Comparison of ENCODE assay signal across 7 mouse cellular contexts in the genomic region with DNA sequence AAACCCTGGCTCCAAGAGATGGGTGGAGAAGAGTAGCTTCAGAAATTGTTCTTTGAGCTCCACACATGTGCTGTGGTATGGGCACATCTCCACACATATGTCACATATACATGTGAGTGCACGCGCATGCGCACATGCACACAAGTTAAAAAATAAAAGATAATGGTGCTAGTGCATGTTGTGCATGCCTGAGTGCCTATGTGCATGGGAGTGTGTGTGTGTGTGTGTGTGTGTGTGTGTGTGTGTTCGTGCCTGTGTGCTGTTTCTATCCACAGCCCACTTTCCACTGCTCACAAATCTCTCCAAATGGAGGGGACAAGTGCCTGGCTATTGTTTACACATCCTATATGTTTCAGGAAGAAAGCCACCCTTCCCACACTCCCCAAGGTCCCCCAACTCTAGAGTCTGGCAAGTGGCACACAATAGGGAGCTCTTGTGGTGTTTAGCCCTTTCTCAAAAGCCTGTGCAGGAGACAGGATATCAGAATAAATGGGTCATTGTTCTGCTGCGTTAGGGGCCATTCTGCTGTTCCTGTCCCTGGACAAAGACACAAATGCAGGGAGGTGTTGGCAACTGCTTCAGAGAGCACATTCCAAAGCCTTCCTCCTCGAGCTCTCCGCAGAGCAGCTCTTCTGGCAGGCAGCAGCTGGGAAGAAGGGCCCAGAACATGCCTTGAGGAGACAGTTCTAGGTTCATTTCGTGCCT. TPM values are rescaled to one million over a fixed set of nuclear protein-coding genes. Genes with fewer than 3 reads are reported as not detected.
DNase-seq lines count a peak whose midpoint lies in the region; ATAC-seq lines count a peak whose summit lies in the region.

No protein-coding gene starts in this region.

- H3K36me3 ChIP-seq in neural tube, embryonic 13.5 days: no peaks in the 10 kb centered on the region
- no peaks in the 10 kb centered on the region for H3K36me3 ChIP-seq in forebrain, embryonic 12.5 days (replicated peaks)

- WGBS in neural tube, embryonic 13.5 days: 54% methylated on average over 8 of the region's 8 CpGs
- 45% methylated on average over 8 of the region's 8 CpGs for WGBS in forebrain, embryonic 12.5 days

- H3K27me3 ChIP-seq in neural tube, embryonic 13.5 days: no peaks in the 10 kb centered on the region
- no peaks in the 10 kb centered on the region for H3K27me3 ChIP-seq in forebrain, embryonic 12.5 days

- peaks cover 18% of the 10 kb centered on the region for H3K4me1 ChIP-seq in neural tube, embryonic 13.5 days (replicated peaks)
- peaks cover 16% of the 10 kb centered on the region for H3K4me1 ChIP-seq in forebrain, embryonic 12.5 days

- H3K9ac ChIP-seq in neural tube, embryonic 13.5 days: no peak overlapping the region
- no peak overlapping the region for H3K9ac ChIP-seq in forebrain, embryonic 12.5 days

- H3K4me2 ChIP-seq in neural tube, embryonic 13.5 days: no peak overlapping the region
- H3K4me2 ChIP-seq in forebrain, embryonic 12.5 days: no peak overlapping the region

- H3K9me3 ChIP-seq in neural tube, embryonic 13.5 days: no peaks in the 10 kb centered on the region
- H3K9me3 ChIP-seq in forebrain, embryonic 12.5 days: no peaks in the 10 kb centered on the region

- ATAC-seq in neural tube, embryonic 13.5 days (ENCODE audit: low read depth): no peak
- no peak for ATAC-seq in forebrain, embryonic 12.5 days (ENCODE audit: low FRiP score)

- no peak for DNase-seq in neural tube, embryonic 10.5 days (ENCODE audit: extremely low spot score, low spot score)
- DNase-seq in heart, adult 9 months (ENCODE audit: low spot score in 2 of 2): peak; percentile 30 to 51
- peak; percentile 65 for DNase-seq in kidney, postnatal 14 days
- no peak for DNase-seq in ovary, adult 18-20 months (ENCODE audit: low spot score)
- DNase-seq in layer of hippocampus, postnatal 10 days (ENCODE audit: low spot score in 2 of 2): no peak

- peak overlapping the region; percentile 33; the same call in 1 of the 2 replicates for H3K27ac ChIP-seq in neural tube, embryonic 13.5 days (replicated peaks)
- no peak overlapping the region for H3K27ac ChIP-seq in forebrain, embryonic 12.5 days

- no peak overlapping the region for H3K4me3 ChIP-seq in neural tube, embryonic 13.5 days
- H3K4me3 ChIP-seq in forebrain, embryonic 12.5 days (replicated peaks): no peak overlapping the region

RNA-seq across cellular contexts. Expression of a gene that starts 37.9 kb away (rescaled TPM):
- polyA plus RNA-seq in neural tube, embryonic 13.5 days (2015; fragmentation: Nextera tagmentation; extraction: Ambion mirVana): 10.3 and 11.5 TPM in 2 replicates
- 10 to 100 TPM; 12.4 to 14.0 TPM for total RNA-seq in layer of hippocampus, postnatal 10 days (2021)
- 7.5 and 7.8 TPM in 2 replicates for polyA plus RNA-seq in forebrain, embryonic 12.5 days (2016; fragmentation: Nextera tagmentation; extraction: Ambion mirVana)

Comparison
In these comparisons a context has a peak if more than half of its experiments do, and no peak if none do; other contexts are left out.
1. DNase-seq: peak in heart, adult 9 months (2 of 2) and kidney, postnatal 14 days (single experiment); none in neural tube, embryonic 10.5 days (single experiment), ovary, adult 18-20 months (single experiment) and layer of hippocampus, postnatal 10 days (0 of 2).